Mouse (Mus musculus) spleen, adult 18-20 months (tissue): Measurements from ENCODE around the gene Srpk2.
"Not testable (repeated sequence)": the region's sequence is repeated elsewhere in the genome, so short reads cannot be mapped to it uniquely, and the experiment has no call there.

Experiments used
- DNase-seq, 2 experiments: peaks; one replicate each; pipeline ENCODE4 v3.0.0; 2022; ENCODE audit warnings: mixed read lengths in 2 of 2

Gene Srpk2

GRCm38 (mm10) chr5:23561227-23561626 is 123.2 kb downstream of the Srpk2 start:
- no peak for DNase-seq

- DNase-seq = no peak
Measured at GRCm38 (mm10) chr5:23560171-23560570, 124.2 kb downstream of the Srpk2 start.

GRCm38 (mm10) chr5:23556007-23556770 is 128.2 kb downstream of the Srpk2 start:
- no peak for DNase-seq

DNA sequence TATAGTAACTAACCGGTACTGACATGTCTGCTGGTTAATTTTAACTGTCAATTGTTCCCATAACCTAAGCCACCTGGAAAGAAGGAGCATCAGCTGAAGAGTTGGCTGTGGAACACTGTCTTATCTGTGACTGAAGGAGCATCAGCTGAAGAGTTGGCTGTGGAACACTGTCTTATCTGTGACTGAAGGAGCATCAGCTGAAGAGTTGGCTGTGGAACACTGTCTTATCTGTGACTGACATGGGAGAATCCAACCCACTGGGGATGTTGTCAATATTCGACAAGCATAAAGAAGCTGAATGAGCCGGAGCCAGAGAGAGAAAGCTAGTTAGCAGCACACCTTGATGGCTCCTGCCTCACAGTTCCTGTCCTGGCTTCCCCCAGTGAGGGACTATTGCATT is 131.1 kb downstream of the Srpk2 start:
- DNase-seq = not testable (repeated sequence)

DNA sequence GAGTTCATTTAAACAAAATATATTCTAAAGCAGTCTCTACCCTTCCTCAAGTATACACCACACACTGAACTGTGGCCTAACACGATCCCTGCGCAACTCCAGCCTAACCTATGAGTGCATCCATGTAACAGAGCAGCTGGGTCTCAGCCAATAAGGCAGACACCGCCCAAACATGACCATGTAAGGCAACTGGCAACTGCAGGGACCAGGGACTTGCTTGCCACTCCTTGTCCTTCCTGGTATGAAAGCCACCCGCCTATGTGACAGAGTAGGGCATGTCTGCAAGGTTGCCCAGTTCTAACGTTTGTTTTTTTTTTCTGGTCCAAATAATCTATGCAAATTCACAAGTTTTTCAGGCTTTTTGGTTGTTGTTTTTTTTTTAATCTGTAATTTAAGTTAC is 132.7 kb downstream of the Srpk2 start:
- DNase-seq = no peak

- DNase-seq = no peak
Measured at GRCm38 (mm10) chr5:23535692-23536091, 148.7 kb downstream of the Srpk2 start.

DNA sequence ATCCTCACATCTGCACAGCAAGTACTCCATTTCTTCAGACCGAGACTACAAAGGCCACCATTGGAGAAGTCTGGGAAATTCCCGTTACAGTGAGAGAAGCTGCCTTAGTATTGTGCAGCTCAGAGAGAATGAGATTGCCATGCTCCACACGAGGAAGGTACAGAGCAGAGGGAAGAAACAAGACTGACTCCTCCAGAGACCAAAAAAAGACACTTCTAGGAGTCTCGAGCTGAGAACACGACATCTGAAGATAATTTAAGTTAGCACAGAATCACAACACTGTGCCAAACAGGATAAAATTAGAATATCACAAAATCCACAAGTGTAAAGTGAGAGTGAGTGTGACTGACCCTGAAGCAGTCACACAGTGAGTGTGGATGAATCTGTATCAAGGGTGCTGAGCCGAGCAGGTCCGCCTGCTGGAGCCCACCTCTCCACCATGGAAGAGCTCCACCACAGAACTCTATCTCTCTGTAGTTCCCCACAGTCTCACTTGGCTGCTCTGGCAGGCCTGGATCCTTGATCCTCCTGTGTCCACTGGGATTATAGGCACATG is 152.8 kb downstream of the Srpk2 start:
- no peak for DNase-seq

DNA sequence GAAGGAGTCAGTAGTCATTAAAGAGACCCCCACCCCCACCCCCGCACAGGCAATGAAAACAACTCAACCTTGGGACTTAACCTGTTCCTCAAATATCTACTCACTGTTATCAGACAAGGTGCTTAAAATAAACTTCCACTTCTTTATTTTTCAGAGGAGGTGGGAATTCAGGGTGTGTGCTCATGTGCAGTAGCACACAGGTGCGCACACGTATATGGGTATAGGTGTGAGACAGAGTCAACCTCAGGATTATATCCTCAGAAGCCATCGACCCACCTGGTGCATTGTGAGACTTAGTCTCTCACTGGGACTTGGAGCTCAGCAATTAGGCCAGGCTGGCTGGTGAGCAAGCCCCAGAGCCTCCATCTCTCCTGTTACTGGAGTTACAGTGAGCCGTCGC is 153.3 kb downstream of the Srpk2 start:
- no peak for DNase-seq

DNA sequence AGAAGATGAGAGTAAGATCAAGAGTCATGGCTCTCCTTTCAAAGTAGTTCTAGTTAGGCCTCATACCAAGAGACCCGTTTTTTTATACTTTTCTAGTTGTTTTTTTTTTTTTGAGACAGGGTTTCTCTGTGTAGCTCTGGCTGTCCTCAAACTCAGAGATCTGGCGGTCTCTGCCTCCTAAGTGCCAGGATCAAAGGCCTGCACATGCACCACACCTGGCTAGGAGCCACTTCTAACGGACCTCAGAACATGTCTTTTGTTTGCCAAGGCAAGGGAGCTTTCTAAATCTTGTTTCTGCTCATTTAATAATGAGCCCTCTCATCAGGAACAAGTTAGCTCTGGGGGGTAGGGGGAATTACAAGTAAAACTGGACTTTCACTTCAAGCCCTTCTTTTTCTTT is 159.8 kb downstream of the Srpk2 start:
- DNase-seq = no peak

GRCm38 (mm10) chr5:23523936-23524335 is 160.5 kb downstream of the Srpk2 start:
- DNase-seq = no peak

DNA sequence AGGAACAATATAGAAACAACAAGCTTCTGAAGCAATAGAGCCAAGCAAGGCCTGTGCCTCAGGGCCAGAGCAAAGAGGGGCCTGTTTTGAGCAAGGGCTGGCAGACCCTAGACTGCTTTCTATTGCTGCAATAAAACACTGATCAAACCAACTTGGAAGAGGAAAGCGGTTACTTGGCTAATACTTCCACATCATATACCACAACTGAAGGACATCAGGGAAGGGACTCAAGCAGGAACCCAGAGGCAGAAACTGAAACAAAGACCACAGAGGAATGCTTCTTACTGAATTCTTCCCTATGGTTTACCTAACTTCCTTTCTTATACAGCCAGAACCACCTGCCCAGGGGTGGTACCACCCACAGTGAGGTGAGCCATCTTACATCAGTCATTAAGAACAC is 162.8 kb downstream of the Srpk2 start:
- no peak for DNase-seq

DNA sequence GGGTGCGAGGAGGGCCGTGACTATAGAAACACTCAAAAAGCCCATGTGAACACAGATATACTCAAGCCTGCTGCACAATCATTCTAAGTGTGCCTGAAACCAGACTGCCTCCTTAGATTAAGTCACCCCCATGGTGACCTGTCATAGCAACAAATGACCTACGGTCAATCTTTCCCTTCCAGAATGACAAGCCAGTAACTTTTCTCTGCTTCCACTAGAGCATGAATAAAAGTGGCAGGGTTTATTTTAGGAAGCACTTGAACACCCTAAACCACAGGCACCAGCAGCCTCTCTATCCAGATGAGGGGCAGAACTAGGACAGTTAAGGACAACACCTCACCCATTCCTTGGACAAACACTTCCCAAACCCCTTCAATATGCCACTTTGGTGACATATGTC is 164.7 kb downstream of the Srpk2 start:
- DNase-seq = no peak

DNA sequence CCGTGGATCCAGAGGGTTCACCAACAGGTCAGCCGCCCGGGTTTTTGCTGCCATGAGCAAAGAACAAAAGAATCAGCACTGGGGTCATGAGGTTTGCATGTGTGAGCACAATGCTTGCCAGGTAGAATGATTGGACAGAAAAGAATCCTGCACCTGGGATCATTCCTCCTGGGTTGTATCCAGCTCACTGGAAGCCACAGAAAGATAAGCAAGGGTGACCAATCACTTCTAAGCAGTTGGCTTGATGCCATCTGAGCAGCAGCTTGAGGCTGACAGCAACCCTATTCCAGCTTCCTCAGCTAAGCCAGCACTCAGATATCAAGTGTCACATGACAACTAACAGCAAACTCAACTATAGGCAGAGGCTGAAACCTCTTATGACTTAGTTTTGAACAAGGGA is 165.7 kb downstream of the Srpk2 start:
- DNase-seq = no peak

- DNase-seq = no peak
Measured at GRCm38 (mm10) chr5:23517839-23518238, 166.6 kb downstream of the Srpk2 start.

DNA sequence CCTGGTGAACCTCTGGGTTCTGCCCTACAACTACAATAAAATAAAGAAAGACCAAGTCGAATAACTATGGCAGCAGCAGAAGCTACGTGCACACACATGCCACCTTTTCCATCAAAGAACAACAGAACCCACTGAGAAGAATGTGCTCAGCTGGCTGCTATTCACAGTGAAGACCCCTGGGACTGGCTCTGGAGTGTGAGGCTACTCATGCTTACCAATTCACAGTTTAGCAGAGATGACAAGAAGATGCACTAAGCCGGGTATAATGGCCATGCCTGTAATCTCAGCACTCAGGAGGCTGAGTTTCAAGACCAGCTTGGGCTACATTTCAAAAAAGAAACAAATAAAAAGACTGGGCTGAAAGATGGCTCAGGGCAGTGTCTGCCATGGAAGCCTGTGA is 167.5 kb downstream of the Srpk2 start:
- no peak for DNase-seq

- DNase-seq = no peak
Measured at GRCm38 (mm10) chr5:23515038-23515437, 169.4 kb downstream of the Srpk2 start.

GRCm38 (mm10) chr5:23513468-23513867 is 170.9 kb downstream of the Srpk2 start:
- DNase-seq = no peak

GRCm38 (mm10) chr5:23512556-23512955 is 171.9 kb downstream of the Srpk2 start:
- no peak for DNase-seq

DNA sequence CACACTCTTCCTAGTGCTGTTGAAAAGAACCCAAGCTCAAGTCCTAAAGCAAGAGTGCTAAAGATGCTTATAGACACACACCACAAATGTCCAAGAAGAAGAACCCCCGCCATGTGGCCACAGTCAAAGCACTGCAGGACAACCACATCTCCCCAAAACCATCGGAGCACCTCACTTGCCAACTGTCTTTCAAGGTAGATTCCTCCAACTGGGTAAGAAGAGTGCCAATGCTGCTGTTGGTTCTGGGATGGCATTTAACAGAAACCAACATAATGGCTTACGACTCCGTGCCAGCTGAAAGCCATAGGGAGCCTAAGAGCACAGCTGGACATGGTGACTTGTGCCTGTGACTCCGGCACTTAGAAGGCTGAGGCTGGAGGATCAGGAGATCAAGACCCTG is 173.0 kb downstream of the Srpk2 start:
- DNase-seq = no peak

DNA sequence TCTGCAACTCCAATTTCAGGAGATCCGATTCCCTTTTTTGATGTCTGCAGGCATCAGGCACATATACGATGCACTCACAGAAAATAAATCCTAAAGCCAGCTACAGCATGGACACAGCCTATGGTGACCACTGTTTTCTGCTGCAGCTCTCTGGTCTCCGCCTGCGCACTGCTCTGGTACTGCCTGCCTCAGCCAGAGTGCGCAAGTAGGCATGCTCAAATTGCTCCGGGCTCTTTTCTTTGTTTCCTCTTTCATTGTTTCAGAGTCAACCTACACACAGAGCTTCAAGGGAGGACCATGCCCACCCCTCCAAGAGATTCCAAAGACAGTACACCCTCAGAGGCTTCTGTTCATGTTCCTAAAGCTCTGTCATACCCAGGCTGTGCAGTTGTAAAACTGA is 175.8 kb downstream of the Srpk2 start:
- no peak for DNase-seq

DNA sequence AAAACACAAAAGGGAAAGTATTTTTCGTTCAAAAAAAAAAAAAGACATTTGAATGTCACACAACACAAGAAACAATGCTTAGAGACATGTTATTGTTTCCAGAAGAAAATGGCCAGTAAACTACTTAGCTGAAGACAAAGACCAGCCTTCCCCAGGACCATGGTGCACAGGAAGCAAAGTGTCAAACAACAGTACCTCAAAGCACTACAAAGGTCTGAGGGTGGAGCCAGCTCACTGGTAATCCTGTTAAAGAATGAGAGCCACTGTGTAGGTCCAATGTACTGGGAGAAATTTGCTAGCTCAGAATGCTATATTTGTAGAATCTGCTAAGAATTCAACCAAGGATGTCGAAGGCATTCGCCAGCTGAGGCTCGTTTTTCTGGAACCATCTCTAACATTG is 177.2 kb downstream of the Srpk2 start:
- DNase-seq = no peak

DNA sequence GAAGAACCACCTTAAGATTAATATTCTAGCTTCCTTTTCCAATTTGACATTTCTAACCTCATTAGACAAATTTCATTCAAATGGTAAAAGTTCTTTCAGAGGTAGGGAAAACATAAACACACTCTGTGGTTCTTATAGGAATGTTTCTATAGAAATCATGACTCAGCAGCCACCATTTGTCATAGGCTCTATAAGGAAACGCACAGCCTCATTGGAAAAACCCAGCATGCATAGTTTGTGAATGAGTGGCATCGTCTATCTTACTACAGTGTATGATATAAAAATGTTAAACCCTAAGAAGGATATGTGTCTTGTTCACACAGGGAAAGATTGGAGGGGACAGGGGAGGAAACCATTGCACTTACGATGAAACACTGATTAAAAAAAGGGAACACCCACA is 178.8 kb downstream of the Srpk2 start:
- DNase-seq = no peak

DNA sequence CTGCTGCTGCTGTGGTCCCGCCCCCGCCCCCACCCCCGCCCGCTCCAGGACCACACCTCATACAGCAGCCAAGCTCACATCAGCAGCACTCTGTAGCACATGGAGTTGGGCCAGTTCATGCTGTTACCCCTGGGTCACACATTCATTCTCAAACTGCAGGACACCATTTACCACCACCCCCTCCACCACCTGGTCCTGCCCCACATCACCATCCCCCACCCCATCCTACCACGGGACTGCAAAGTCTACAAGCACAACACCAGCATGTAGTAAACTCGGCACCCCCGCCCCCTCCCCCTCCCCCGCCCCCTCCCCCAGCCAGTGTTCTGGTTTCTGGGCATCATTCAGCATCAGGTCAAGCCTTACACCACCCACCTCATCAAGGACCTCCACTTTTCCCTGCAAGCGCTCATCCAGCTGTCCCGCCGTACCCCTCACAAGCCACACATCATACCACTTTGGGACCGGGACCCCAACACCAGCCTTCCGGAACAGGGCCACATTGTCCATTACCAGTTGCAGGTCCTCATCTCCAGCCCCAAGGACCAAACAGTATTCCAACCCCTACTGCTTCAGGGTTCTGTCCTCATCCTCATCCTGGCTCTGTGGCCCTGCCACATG is 182.0 kb downstream of the Srpk2 start:
- no peak for DNase-seq

DNA sequence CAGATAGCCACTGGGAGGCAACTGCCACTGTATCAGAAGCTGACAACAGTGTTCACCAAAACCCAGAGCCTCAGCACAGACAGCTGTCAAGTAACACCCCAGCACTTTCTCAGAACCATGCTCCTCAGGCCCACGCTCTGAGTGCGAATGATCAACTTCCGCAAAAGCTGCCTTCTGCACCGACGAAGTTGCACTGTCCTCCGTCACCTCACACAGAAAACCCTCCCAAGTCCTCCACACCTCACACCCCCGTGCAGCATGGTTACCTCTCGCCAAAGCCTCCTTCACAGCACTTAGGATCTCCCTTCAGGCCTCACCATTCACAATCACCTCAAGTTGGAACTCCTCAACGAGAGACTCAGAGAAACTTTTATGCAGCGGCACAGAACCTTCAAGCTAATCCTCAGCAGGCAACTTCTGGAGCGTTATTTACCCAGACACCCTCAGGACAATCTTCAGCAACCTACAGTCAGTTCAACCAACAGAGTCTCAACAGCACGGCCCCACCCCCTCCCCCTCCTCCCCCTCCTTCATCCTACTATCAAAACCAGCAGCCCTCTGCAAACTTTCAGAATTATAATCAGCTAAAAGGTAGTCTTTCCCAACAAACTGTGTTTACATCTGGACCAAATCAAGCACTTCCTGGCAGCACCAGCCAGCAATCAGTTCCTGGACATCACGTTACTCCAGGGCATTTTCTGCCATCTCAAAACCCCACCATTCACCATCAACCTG is 182.7 kb downstream of the Srpk2 start:
- no peak for DNase-seq
